Mouse (Mus musculus) lung, adult 2 months (tissue): Measurements from ENCODE around the gene Gstp1.
"Not testable (repeated sequence)": the region's sequence is repeated elsewhere in the genome, so short reads cannot be mapped to it uniquely, and the experiment has no call there.

Source experiments
- CTCF ChIP-seq: fragments of 200-500 bp; IDR thresholded peaks from 2 replicates; pipeline ENCODE4 v1.5.1; 2011; ENCODE audit warnings: mild to moderate bottlenecking, low read length, control low read depth; ENCODE audit not compliant: insufficient read depth
- POLR2A ChIP-seq: fragments of 200-500 bp; IDR thresholded peaks from 2 replicates; pipeline ENCODE4 v1.6.1; 2011; ENCODE audit warnings: low read depth, mild to moderate bottlenecking, control low read depth, low read length, borderline replicate concordance; ENCODE audit errors: extremely low read depth

DNA sequence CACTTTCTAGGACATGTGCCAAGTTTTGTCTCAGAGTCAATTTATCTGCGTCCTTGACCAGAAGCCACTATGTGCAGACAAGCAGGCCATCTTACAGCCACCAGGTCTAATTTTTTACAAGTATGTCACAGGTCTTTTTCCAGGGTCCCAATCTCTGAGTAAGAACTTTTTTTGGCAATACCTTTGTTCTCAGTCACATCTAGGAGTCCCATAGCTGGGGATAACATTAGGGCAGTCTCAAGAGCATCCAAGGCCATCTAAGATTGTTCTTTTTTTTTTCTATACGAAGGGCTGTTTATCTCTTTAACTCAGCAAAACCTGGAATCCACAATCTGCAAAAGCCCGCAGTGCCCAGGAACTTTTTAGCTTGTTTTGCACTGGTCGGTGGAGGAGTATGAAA, 25.6 kb upstream of the Gstp1 start:
- not testable (repeated sequence) for TF ChIP-seq CTCF, POLR2A
